Mouse (Mus musculus) intestine, embryonic 16.5 days (tissue): ENCODE results near the gene Ndrg2. TPM values are rescaled to one million over a fixed set of nuclear protein-coding genes. Genes with fewer than 3 reads are reported as not detected.

Experiments used
- polyA plus RNA-seq: library from polyadenylated mRNA; unstranded; fragments of >200 nt; fragmentation: Nextera tagmentation; extraction: Ambion mirVana; gene quantifications from 2 replicates; pipeline ENCODE4 v1.2.1, GENCODE M21; 2015

The Ndrg2 gene
- polyA plus RNA-seq, 1 experiment from 2014 or later = 64.2 TPM

Other genes starting within 250 kb of the Ndrg2 start
- gene Gm17079, start 218.7 kb downstream of the Ndrg2 start, polyA plus RNA-seq = not detected in 2 replicates
- gene Gm5800, start 197.0 kb downstream of the Ndrg2 start, polyA plus RNA-seq = not detected in 2 replicates
- gene Ang4, start 140.6 kb downstream of the Ndrg2 start, polyA plus RNA-seq = 4.4 and 4.9 TPM in 2 replicates
- not detected in 2 replicates for gene AY358078, start 114.1 kb downstream of the Ndrg2 start, polyA plus RNA-seq
- gene Ear6, start 60.5 kb downstream of the Ndrg2 start, polyA plus RNA-seq = 0.26 TPM in 1 of 2 replicates, not detected in the other
- gene Mettl17, start 29.3 kb downstream of the Ndrg2 start, polyA plus RNA-seq = 50.3 and 57.1 TPM in 2 replicates
- 1.3 TPM in 2 replicates for gene Slc39a2, start 21.3 kb downstream of the Ndrg2 start, polyA plus RNA-seq
- not detected in 2 replicates for gene Tppp2, start 4.3 kb upstream of the Ndrg2 start, polyA plus RNA-seq
- gene Rnase13, start 8.6 kb upstream of the Ndrg2 start, polyA plus RNA-seq = not detected in 2 replicates
- 52.0 and 53.0 TPM in 2 replicates for gene Arhgef40, start 70.6 kb upstream of the Ndrg2 start, polyA plus RNA-seq
- gene Tmem253, start 101.5 kb upstream of the Ndrg2 start, polyA plus RNA-seq = 99.0 and 118 TPM in 2 replicates
- 19.7 and 20.5 TPM in 2 replicates for gene Zfp219, start 106.6 kb upstream of the Ndrg2 start, polyA plus RNA-seq
- gene Olfr221, start 128.3 kb upstream of the Ndrg2 start, polyA plus RNA-seq = not detected in 2 replicates
- 447 and 515 TPM in 2 replicates for gene Hnrnpc, start 189.9 kb upstream of the Ndrg2 start, polyA plus RNA-seq
- gene Rpgrip1, start 196.5 kb upstream of the Ndrg2 start, polyA plus RNA-seq = 42.9 and 48.5 TPM in 2 replicates